Mouse (Mus musculus) heart, embryonic 13.5 days (tissue): ENCODE measurements around the gene Lrrc75a. TPM values are rescaled to one million over a fixed set of nuclear protein-coding genes. Genes with fewer than 3 reads are reported as not detected.
A peak's percentile ranks its signal among the peaks of the same experiment; 100 is the strongest.

Experiments used
- ATAC-seq: fragments of 200-750 bp; cut with Nextera tagmentation; 2 replicates; pipeline ENCODE4 v1.8.0; 2017; ENCODE audit warnings: moderate TSS enrichment; ENCODE audit not compliant: insufficient number of reproducible peaks, low FRiP score, low TSS enrichment; ENCODE audit errors: extremely low read depth
- H3K27ac ChIP-seq: fragments of 300-500 bp; sonication (generic); replicated peaks from 2 replicates; pipeline ENCODE4 v1.5.1; 2015; ENCODE audit warnings: moderate library complexity, mild to moderate bottlenecking, inconsistent platforms
- H3K27me3 ChIP-seq: fragments of 300-500 bp; sonication (generic); replicated peaks from 2 replicates; pipeline ENCODE4 v1.6.1; 2015; ENCODE audit warnings: mild to moderate bottlenecking, inconsistent platforms
- H3K36me3 ChIP-seq: fragments of 300-500 bp; sonication (generic); 2 replicates; pipeline ENCODE4 v1.6.1; 2015; ENCODE audit warnings: mild to moderate bottlenecking, inconsistent platforms
- H3K4me1 ChIP-seq: fragments of 300-500 bp; sonication (generic); 2 replicates; pipeline ENCODE4 v1.6.1; 2015; ENCODE audit warnings: inconsistent platforms
- H3K4me2 ChIP-seq: fragments of 300-500 bp; sonication (generic); 2 replicates; pipeline ENCODE4 v1.6.1; 2015; ENCODE audit warnings: inconsistent platforms, mild to moderate bottlenecking, moderate library complexity
- H3K4me3 ChIP-seq: fragments of 300-500 bp; sonication (generic); 2 replicates; pipeline ENCODE4 v1.5.1; 2015; ENCODE audit warnings: moderate library complexity, mild to moderate bottlenecking, inconsistent platforms
- H3K9ac ChIP-seq: fragments of 300-500 bp; sonication (generic); 2 replicates; pipeline ENCODE4 v1.6.1; 2015; ENCODE audit warnings: inconsistent platforms, mild to moderate bottlenecking, moderate library complexity
- H3K9me3 ChIP-seq: fragments of 300-500 bp; sonication (generic); 2 replicates; pipeline ENCODE4 v1.6.1; 2016; ENCODE audit warnings: inconsistent platforms
- WGBS: fragments of 180-500 bp; shearing (Covaris S2); methylation state at CpG from one replicate; pipeline ENCODE4 v1.1.7; 2015; ENCODE audit warnings: mixed read lengths; 5-methylcytosine and 5-hydroxymethylcytosine counted together
- polyA plus RNA-seq: library from polyadenylated mRNA; unstranded; fragments of >200 nt; fragmentation: Nextera tagmentation; extraction: Ambion mirVana; gene quantifications from 2 replicates; pipeline ENCODE4 v1.2.1, GENCODE M21; 2015

The Lrrc75a gene
- 14.3 and 17.0 TPM in 2 replicates for polyA plus RNA-seq

GRCm38 (mm10) chr11:62647661-62648590, at the start of gene Lrrc75a:
Gene Lrrc75a, minus strand, starts transcription at chr11:62648523.
- H3K9ac ChIP-seq, result peak within 1 kb of the TSS; percentile 94

GRCm38 (mm10) chr11:62695126-62695525, 46.8 kb upstream of the Lrrc75a start:
- H3K27ac ChIP-seq, result no peak overlapping the region
- H3K9me3 ChIP-seq, result 0 out of 2 replicates have a peak, but pooled peaks cover 3% of the 10 kb centered on the region
- no peaks in the 10 kb centered on the region for H3K36me3 ChIP-seq
- no peak overlapping the region for H3K9ac ChIP-seq
- ATAC-seq, result no peak
- no peaks in the 10 kb centered on the region for H3K27me3 ChIP-seq
- 89% methylated on average over 8 of the region's 8 CpGs for WGBS
- no peaks in the 10 kb centered on the region for H3K4me1 ChIP-seq
- H3K4me3 ChIP-seq, result no peak overlapping the region
- H3K4me2 ChIP-seq, result no peak overlapping the region

More at GRCm38 (mm10) chr11:62647661-62648590, at the start of gene Lrrc75a:
- 1% methylated on average over 63 of the region's 86 CpGs for WGBS
- no peaks in the 10 kb centered on the region for H3K9me3 ChIP-seq
- H3K27me3 ChIP-seq, result no peaks in the 10 kb centered on the region
- ATAC-seq, result peak; percentile 26
- peak within 1 kb of the TSS; percentile 89 for H3K4me3 ChIP-seq
- H3K4me1 ChIP-seq, result peaks cover 68% of the 10 kb centered on the region
- H3K27ac ChIP-seq, result peak within 1 kb of the TSS; percentile 94
- peak within 1 kb of the TSS; percentile 91 for H3K4me2 ChIP-seq
- peaks cover 19% of the 10 kb centered on the region for H3K36me3 ChIP-seq

GRCm38 (mm10) chr11:62693299-62694184, 45.2 kb upstream of the Lrrc75a start:
- Histone ChIP-seq H3K4me2 (no peak overlapping the region), H3K4me3 (no peak overlapping the region), H3K27me3 (no peaks in the 10 kb centered on the region), H3K27ac (no peak overlapping the region), H3K36me3 (no peaks in the 10 kb centered on the region), H3K9ac (no peak overlapping the region), H3K4me1 (no peaks in the 10 kb centered on the region), H3K9me3 (0 out of 2 replicates have a peak, but pooled peaks cover 3% of the 10 kb centered on the region)
- ATAC-seq, result peak; percentile 51; the same call in 1 of the 2 replicates
- WGBS, result 25% methylated on average over 10 of the region's 11 CpGs

GRCm38 (mm10) chr11:62691592-62691991, 43.3 kb upstream of the Lrrc75a start:
- H3K9me3 ChIP-seq, result 0 out of 2 replicates have a peak, but pooled peaks cover 3% of the 10 kb centered on the region
- H3K4me1 ChIP-seq, result no peaks in the 10 kb centered on the region
- no peaks in the 10 kb centered on the region for H3K27me3 ChIP-seq
- H3K36me3 ChIP-seq, result no peaks in the 10 kb centered on the region
- 76% methylated on average over 3 of the region's 3 CpGs for WGBS
- no peak overlapping the region for H3K9ac ChIP-seq
- H3K4me2 ChIP-seq, result no peak overlapping the region
- ATAC-seq, result no peak
- no peak overlapping the region for H3K4me3 ChIP-seq
- no peak overlapping the region for H3K27ac ChIP-seq

- WGBS, result 72% methylated on average over 4 of the region's 4 CpGs
- no peak overlapping the region for H3K27ac ChIP-seq
- no peak overlapping the region for H3K4me3 ChIP-seq
- ATAC-seq, result no peak
- H3K4me1 ChIP-seq, result peaks cover 4% of the 10 kb centered on the region; the same call in 1 of the 2 replicates
- no peaks in the 10 kb centered on the region for H3K9me3 ChIP-seq
- H3K36me3 ChIP-seq, result no peaks in the 10 kb centered on the region
- H3K4me2 ChIP-seq, result no peak overlapping the region
- no peaks in the 10 kb centered on the region for H3K27me3 ChIP-seq
- no peak overlapping the region for H3K9ac ChIP-seq
Measured at GRCm38 (mm10) chr11:62679954-62680353, 31.6 kb upstream of the Lrrc75a start.

GRCm38 (mm10) chr11:62678778-62679354, 30.5 kb upstream of the Lrrc75a start:
- ATAC-seq, result no peak
- Histone ChIP-seq H3K4me3 (no peak overlapping the region), H3K4me2 (no peak overlapping the region), H3K9ac (0 out of 2 replicates have a peak overlapping the region, but pooled peaks have one; percentile 14), H3K9me3 (no peaks in the 10 kb centered on the region), H3K27ac (no peak overlapping the region), H3K4me1 (peaks cover 4% of the 10 kb centered on the region; the same call in 1 of the 2 replicates), H3K36me3 (no peaks in the 10 kb centered on the region), H3K27me3 (no peaks in the 10 kb centered on the region)
- 76% methylated on average over 7 of the region's 7 CpGs for WGBS

- no peaks in the 10 kb centered on the region for H3K27me3 ChIP-seq
- ATAC-seq, result no peak
- H3K4me2 ChIP-seq, result no peak overlapping the region
- H3K36me3 ChIP-seq, result no peaks in the 10 kb centered on the region
- WGBS, result 82% methylated on average over 4 of the region's 4 CpGs
- H3K4me3 ChIP-seq, result no peak overlapping the region
- no peak overlapping the region for H3K27ac ChIP-seq
- H3K4me1 ChIP-seq, result peaks cover 4% of the 10 kb centered on the region; the same call in 1 of the 2 replicates
- no peak overlapping the region for H3K9ac ChIP-seq
- H3K9me3 ChIP-seq, result no peaks in the 10 kb centered on the region
Measured at GRCm38 (mm10) chr11:62676290-62676596, 27.9 kb upstream of the Lrrc75a start.

GRCm38 (mm10) chr11:62675480-62676289, 27.4 kb upstream of the Lrrc75a start:
- peak overlapping the region; percentile 82 for H3K9ac ChIP-seq
- H3K27me3 ChIP-seq, result no peaks in the 10 kb centered on the region
- ATAC-seq, result peak; percentile 51; the same call in 1 of the 2 replicates
- no peaks in the 10 kb centered on the region for H3K36me3 ChIP-seq
- no peaks in the 10 kb centered on the region for H3K9me3 ChIP-seq
- H3K27ac ChIP-seq, result peak overlapping the region; percentile 36
- H3K4me1 ChIP-seq, result peaks cover 4% of the 10 kb centered on the region; the same call in 1 of the 2 replicates
- peak overlapping the region; percentile 46 for H3K4me3 ChIP-seq
- 17% methylated on average over 17 of the region's 17 CpGs for WGBS
- H3K4me2 ChIP-seq, result peak overlapping the region; percentile 70

- H3K9ac ChIP-seq, result no peak overlapping the region
- H3K4me1 ChIP-seq, result peaks cover 20% of the 10 kb centered on the region
- no peak overlapping the region for H3K4me2 ChIP-seq
- no peak overlapping the region for H3K27ac ChIP-seq
- no peaks in the 10 kb centered on the region for H3K9me3 ChIP-seq
- 84% methylated on average over 6 of the region's 6 CpGs for WGBS
- no peaks in the 10 kb centered on the region for H3K27me3 ChIP-seq
- H3K4me3 ChIP-seq, result no peak overlapping the region
- H3K36me3 ChIP-seq, result peaks cover 19% of the 10 kb centered on the region
- ATAC-seq, result no peak
Measured at GRCm38 (mm10) chr11:62670006-62670405, 21.7 kb upstream of the Lrrc75a start.

- H3K27ac ChIP-seq, result 0 out of 2 replicates have a peak overlapping the region, but pooled peaks have one; percentile 21
- H3K9ac ChIP-seq, result no peak overlapping the region
- H3K27me3 ChIP-seq, result no peaks in the 10 kb centered on the region
- 32% methylated on average over 12 of the region's 12 CpGs for WGBS
- H3K4me3 ChIP-seq, result no peak overlapping the region
- peaks cover 20% of the 10 kb centered on the region for H3K4me1 ChIP-seq
- 0 out of 2 replicates have a peak overlapping the region, but pooled peaks have one; percentile 20 for H3K4me2 ChIP-seq
- ATAC-seq, result no peak
- H3K9me3 ChIP-seq, result no peaks in the 10 kb centered on the region
- H3K36me3 ChIP-seq, result peaks cover 24% of the 10 kb centered on the region
Measured at GRCm38 (mm10) chr11:62669471-62669870, 21.1 kb upstream of the Lrrc75a start.
